Mouse (Mus musculus) CD8-positive naive resting alpha-beta T cell, adult 2 months (primary cell): ENCODE results near the gene Lgr5.

Experiments
- DNase-seq, 2 experiments: peaks; one replicate each; pipeline ENCODE4 v3.0.0; 2022; ENCODE audit warnings: low read depth in 2 of 2, low spot score in 2 of 2

Gene Lgr5

GRCm38 (mm10) chr10:115587301-115587969 lies at the start of gene Lgr5:
Gene Lgr5 (minus strand): TSS chr10:115587780.
- DNase-seq = no peak

DNA sequence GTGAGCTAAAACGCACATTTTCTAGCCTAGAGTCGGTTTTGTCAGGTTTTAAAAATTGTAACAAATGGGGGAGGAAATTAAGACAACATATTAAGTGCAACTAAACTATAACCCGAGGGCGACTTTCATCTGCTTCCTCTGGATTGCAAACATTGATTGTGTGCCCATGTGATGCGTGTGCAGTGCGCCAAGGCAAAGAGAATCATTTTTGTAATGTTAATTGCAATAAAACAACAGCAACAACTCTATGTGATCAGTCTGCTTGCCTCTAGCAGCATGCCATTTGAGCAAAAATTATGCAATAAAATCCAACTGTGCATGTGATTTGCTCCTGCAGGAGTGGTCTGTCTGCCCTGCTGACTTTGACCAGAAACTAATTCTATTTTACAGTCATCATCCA lies 39.1 kb upstream of the Lgr5 start:
- DNase-seq = no peak

DNA sequence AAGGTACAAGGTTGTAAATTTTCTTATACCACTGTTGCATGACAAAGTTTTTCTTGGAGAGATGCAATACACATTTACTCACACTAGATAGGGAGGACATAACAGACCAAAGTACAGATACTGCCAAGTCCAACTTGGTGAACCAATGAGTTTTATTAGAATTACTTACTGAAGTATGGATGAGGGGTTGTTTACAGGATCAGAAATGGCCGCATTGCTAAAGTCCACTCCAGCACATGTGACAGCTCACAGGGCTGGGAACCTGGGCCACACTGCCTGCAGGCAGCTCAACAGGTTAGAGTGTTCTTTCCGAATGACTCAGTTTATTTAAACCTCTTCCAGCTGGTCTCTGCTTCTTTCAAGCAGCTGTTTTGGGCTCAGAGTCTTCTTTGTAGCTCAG lies 37.4 kb upstream of the Lgr5 start:
- DNase-seq = no peak

DNA sequence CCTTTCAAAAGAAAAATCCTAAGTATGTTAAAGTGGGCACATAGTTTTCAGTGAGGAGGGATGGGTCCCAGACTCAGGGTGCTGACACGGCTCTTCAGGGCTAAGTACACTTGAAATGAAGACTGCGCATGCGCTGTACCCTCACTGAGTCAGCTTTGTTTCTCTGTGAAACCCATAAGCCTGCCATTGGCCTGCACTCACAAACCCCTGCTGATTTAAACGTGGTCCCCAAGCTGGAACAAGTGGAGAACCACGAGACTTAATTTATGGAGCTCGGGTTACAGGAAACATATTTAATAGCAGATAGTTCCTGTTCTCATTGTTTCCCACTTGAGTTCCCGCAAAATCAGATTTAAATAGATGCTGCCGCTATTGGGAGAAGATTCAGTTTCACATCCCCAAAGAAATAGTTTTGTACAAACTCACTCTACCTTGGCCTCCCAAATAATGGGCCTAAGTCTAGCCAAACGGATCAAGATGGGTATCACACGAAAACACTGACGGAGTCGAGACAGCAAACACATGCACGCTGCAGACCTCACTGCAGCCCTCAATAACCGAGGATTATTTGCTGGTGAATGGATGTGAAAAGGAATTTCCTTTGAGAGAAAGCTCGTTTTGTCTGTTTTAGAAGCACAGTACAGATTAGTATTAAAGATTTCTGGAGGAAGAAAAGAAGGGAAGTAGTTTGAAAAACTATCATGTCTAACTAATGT lies 36.5 kb upstream of the Lgr5 start:
- no peak for DNase-seq

DNA sequence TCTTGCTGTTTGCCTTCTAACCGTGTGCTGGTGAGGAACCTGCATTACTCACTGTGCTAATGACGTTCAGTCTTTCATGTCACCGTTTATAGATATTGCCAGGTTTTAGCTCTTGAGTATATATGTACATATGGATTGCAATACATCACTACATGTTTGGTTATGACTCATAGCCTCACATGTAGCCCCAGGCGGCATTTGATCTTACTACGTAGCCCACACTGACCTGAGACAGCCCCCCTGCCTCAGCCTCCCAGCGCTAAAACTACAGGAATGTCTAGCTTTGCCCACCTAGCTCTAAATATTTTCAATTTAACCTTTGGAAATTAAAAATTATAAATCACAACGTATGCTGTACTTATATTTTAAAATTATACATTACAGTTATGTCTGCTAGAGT lies 35.9 kb upstream of the Lgr5 start:
- no peak for DNase-seq

DNA sequence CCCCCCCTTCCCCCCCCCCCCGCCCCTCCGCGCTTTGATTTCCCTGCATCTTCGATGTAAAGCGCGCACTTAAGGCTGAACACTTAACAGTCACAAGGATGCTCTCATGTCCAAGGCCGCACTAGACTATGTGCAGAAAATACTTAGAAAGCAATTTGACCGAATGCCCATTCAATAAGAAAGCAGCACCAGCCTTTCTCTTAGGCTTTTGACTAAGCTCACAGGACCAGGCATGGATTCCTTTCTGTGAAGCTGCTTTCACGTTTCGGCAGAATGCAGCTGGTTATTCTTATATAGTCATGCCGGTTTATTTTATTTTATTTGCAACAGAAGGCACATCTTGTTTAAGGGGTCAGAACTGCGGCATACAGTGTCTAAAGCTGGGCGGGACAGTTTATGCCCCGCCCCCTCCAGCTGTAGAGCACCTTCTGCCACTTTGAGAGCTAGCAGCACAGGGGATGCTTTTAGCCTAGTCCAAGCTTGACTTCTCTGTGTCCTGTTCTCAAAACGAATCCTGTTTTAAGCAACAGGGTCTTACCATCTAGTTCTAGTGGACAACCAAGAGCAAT lies 30.8 kb upstream of the Lgr5 start:
- DNase-seq = no peak

GRCm38 (mm10) chr10:115617456-115618287 lies 30.1 kb upstream of the Lgr5 start:
- no peak for DNase-seq

GRCm38 (mm10) chr10:115595748-115596147 lies 8.2 kb upstream of the Lgr5 start:
- no peak for DNase-seq

GRCm38 (mm10) chr10:115593651-115594050 lies 6.1 kb upstream of the Lgr5 start:
- no peak for DNase-seq

- no peak for DNase-seq
These were observed 5.6 kb upstream of the Lgr5 start for GRCm38 (mm10) chr10:115593221-115593620.

DNA sequence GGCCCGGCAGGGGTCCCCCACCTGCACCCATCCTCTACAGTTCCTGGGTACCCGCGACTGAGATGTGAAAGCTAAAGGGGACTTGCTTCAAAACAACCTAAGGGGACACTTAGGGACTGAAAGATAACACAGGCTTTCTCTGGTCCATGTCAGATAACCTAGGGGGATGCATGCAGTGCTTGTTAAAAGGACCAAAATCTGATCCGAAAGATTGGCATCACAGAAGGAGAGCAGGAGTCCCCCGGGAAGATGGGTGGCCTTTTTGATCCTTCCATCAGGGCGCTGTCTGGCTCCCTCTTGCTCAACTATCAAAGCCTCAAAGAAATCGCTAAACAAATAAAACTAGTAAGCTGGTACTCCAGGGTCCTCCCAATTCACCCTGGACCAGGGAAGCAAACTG lies 399 bp upstream of the Lgr5 start:
- DNase-seq = no peak

DNA sequence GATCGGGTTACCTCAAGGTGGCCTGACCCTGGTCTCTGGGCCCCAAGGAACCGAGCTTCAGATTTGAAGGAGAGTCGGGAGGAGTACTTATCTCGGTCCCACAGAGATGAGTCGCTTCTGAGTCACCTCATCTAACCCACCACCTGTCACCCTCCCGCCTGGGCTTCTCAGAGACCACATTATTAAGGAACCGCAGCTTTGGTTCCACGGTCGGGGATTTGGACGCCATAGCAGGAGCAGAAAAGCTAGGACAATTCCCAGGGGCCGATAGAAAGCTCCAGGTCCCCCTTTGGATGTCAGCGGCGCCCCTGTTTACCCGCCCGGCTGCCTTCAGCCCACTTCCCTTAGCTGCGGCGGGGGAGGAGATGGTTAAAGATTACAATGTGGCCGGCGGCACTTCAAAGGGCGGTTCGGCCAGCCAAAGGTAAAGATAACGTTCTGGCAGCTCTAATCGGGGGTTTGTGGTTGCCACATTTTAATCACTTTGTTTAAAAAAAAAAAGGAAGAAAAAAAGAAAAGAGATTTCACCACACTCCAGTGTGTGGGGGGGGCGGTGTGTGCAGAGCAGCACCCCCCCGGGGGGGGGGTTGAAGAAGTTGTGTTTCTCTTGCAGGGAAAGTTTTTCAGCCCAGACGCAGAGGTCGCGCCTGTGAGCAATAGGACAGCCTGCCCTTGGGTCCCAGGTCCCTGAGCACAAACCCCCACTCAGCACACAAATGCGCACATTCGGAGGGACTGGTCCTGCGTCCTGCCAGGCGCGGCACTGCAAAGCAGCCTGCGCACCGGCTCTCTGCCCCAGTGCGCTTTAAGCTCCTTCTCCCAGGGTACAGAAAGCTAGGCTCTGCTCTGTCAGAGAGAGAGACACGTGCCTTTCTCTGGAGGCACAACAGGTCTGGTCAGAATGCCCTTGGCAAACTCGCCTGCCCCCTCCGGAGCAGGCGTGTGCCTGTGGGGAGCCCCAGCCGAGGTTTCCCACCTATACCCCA lies 1.0 kb downstream of the Lgr5 start:
- no peak for DNase-seq

DNA sequence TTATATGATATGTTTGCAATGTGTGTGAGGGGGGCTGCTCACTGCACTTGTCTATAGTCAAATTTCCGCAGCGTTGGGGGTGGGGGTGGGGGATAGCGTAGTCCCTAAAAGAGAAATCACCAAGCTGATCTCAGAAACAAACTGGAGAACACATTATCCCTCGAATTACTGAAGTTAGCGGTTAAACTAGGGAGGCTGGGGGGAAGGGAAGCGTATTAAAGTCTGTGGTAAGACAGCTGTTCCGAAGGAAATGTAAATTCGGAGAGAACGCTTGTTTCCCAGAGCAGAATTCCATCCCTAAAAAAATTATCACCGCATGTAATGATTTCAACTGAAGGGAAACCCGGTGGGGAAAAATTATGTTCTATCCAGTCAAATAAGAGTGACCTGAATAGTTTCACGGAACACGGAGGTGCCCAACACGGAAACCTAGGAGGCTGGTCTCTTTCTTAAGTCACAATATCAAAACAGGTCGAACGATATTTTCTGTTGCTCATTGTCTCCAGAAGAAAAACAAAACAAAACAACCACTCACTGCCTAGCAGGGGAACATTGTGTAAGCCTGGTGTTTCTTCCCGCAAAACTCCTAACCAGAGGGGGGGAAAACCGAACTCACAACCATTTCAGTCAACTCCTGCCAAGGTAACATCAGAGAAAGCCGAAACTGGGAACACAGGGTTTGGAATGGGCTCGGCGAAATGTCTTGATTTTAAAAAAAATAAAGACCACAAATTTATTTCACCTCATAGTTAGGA lies 1.9 kb downstream of the Lgr5 start:
- DNase-seq = no peak

GRCm38 (mm10) chr10:115584656-115585055 lies 2.9 kb downstream of the Lgr5 start:
- no peak for DNase-seq

GRCm38 (mm10) chr10:115583071-115583470 lies 4.5 kb downstream of the Lgr5 start:
- DNase-seq = no peak

- no peak for DNase-seq
These were observed 5.6 kb downstream of the Lgr5 start for GRCm38 (mm10) chr10:115581971-115582370.

DNA sequence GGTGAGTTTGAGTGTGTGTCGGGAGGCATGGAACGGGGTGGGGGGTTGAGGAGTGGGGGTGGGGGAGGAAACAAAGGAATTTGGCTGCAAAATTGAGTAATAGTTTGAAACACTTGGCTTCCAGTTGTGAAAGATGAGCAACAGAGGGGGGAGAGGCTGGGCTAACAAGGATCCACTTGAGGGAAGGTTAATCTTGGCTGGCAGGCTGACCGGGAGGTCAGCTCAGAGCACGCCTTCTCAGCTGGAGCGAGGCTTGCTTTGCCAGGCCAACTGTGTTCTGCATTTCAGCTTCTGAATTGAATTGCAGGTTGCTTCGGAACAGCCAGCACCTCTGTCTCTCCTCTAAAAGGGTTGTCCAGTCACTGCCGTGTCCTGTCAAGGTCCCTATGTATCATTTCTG lies 8.1 kb downstream of the Lgr5 start:
- no peak for DNase-seq

- DNase-seq = no peak
These were observed 8.5 kb downstream of the Lgr5 start for GRCm38 (mm10) chr10:115579076-115579475.

- DNase-seq = no peak
These were observed 15.7 kb downstream of the Lgr5 start for GRCm38 (mm10) chr10:115571734-115572440.
